Mouse (Mus musculus) kidney, adult 18-20 months (tissue): ENCODE measurements around the gene Pou1f1.

Source experiments
- DNase-seq: peaks from one replicate; pipeline ENCODE4 v3.0.0; 2021

Gene Pou1f1

DNA sequence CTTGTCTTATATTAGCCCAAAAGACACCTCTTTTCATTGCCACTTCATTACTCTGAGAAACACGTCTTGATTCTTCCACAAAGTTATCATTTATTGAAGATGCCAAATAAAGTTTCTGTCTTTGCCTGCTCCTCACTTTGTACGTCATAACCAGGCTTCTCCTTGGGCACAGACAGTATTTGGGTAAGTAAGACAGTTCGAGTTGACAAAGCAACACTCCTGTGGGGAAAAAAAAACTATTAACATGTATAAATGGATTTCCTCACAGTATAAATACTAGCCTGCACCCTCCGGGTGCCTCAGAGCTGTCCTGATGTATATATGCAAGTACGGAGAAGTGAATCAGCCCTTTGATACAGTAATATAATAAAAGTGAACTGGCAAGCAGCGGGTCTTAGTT lies at the start of gene Pou1f1:
TSS of gene Pou1f1 (plus strand) at position 301 of the 400 bp plus-strand sequence.
- DNase-seq, result no peak

- no peak for DNase-seq
These were observed 49.7 kb upstream of the Pou1f1 start for GRCm38 (mm10) chr16:65470650-65471049.

DNA sequence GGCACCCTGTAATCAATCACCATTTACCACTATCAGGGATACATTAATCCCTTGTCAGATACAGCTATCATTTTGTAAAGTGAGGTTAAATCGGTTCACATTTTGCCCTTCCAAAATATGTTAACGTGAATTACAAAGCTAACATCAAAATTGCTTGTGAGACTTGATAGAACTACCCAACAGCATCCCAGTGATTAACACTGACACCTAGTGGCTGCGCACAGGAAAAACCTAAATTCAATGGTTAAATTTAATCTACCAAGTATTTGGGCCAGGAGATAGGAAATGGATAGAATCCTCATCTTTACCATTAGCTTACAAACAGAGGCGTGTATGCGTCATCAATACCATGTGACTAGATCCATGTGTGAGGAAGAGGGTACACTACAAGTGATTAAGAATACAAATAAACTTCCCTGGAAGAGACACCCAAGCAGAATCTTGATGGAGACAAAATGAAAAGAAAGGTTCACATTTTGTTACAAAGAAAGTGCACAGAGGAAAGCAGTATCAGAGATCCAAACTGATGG lies 47.8 kb upstream of the Pou1f1 start:
- DNase-seq, result no peak

DNA sequence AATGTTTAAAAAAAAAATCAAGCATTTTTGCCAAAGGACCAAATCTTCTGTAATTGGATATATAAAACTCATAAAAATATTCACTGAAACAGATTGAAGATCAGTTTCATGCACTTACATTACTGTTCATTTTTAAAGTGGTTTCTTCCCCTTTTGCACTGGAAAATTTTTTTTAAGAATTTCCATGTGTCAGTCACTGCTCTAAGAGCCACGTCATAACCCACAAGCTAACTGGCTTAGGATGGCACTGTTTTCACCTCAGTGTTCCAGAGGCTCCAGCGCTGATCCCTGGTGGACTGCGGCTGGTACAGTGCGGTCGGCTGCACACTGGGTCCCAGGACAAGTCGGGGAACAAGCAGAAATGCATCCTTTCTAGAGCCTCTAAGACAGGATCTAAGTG lies 34.6 kb upstream of the Pou1f1 start:
- DNase-seq, result no peak

GRCm38 (mm10) chr16:65496030-65496429 lies 24.3 kb upstream of the Pou1f1 start:
- DNase-seq, result no peak

GRCm38 (mm10) chr16:65497049-65497448 lies 23.3 kb upstream of the Pou1f1 start:
- DNase-seq, result peak; percentile 6

GRCm38 (mm10) chr16:65514223-65514622 lies 6.1 kb upstream of the Pou1f1 start:
- no peak for DNase-seq

DNA sequence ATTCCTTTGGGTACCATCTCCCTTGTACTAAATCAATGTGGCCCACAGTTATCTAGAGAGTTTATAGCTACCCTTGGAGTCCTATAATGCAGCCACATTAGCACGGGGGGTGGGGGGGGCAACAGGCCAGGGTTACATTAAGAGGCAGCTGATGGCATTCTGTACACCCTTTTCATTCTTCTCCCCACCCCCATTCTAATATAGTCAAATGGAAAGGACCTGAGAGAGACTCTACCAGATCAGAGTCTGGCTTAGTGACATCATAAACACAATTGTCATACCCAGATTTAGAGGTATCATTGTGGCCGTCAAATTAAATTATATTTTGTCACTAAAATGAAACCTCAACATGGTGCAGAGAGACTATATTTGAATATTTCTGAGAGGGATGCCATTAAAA lies 5.7 kb downstream of the Pou1f1 start:
- DNase-seq, result no peak

DNA sequence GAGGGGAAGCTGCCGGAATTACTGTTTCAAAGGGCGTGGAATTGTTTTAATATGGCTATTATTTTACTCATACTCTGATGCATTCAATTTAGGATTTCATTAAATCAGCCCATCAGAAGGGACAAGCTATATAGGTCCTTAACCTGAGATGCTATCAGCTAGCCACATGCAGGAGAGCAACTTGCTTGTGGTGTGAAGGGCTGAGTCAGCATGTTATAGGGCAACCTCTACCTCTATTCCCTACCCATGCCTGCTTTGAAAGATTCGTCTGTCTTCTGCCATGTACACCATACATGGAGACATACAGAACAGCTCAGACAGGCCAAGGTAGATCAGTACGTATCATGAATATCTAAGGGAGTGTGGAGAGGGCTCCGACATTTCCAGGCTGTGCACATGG lies 6.4 kb downstream of the Pou1f1 start:
- no peak for DNase-seq

GRCm38 (mm10) chr16:65529589-65529988 lies 9.3 kb downstream of the Pou1f1 start:
- no peak for DNase-seq

DNA sequence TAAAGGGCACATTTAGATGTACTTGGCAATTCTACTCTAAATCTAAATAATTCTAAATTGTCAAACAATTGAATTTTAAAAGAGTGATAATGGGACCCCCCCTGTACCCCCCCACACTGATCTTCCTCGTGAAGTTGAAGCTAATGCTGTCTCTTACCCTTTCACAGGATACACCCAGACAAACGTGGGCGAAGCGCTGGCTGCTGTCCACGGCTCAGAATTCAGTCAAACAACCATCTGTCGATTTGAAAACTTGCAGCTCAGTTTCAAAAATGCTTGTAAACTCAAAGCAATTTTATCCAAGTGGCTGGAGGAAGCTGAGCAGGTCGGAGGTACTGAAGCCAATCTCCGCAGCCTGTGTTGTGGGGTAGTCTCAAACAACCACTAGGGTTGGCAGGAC lies 11.4 kb downstream of the Pou1f1 start:
- DNase-seq, result no peak

DNA sequence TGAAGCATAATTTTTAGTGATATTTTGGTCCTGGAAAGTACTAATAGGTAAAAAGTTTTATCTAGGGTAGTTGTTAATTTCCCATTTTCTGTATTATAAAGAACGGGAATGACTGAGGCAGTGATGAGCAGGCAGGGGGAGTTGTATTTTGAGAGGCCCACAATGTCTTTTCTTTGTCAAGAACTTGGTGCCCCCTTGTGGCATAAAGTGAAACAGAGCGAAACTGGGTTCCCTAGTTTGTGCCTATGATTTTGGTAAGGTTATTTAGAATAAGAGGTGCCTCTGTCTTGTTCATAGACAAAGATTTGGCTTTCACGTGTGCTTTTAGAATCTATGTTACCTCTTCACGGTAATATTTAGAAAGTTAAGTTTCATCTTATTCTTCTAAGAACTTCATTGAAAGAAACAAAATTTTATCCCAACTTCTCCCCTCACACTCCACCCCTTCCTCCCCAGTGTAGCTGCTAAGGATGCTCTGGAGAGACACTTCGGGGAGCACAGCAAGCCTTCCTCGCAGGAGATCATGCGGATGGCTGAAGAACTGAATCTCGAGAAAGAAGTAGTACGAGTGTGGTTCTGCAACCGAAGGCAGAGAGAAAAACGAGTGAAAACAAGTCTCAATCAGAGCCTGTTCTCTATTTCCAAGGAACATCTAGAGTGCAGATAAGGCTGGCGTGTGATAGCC lies 13.1 kb downstream of the Pou1f1 start:
- peak; percentile 15 for DNase-seq

DNA sequence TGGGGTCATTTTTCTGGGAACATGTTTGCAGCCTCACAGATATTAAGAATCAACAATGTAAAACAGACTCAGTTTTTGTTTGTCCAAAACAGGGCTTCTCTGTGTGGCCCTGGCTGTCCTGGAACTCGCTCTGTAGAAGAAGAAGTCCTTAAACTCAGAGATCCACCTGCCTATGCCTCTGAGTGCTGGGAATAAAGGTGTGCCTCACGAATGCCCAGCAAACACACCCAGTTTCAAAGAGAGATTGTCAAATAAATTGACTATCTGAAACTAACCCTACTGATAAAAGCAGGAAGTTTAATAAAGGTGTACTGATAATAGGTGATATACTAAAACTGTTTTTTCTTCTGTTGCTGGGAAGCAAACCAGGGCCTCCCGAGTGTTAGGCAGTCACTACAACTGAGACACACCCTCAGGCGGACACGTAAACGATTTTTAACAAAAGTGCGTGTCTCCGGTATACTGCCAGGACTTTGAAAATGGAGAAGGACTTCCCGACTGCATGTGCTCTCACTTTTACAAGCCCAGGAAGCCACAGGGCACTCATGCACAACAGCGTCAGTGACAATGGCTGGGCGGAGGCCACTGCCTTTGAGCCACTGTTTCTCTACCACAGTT lies 23.5 kb downstream of the Pou1f1 start:
- no peak for DNase-seq

GRCm38 (mm10) chr16:65548960-65549359 lies 28.6 kb downstream of the Pou1f1 start:
- no peak for DNase-seq

DNA sequence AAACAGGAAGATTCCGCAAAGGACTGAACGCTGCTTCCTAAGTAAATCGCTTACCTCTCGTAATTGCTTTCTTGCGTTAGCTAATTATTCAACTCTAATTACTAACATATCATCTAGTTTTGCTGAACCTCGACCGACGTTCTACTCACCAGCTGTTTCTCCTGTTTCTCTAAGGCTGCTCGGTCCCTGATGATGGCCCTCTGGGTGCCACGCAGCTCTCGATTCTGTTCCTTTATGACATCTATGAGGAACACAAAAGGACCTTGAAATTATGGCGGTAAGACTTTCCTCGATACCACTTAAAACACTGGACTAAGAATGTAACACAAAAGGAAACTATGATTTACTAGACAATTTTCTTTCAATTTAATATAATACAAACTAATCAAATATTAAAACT lies 30.5 kb downstream of the Pou1f1 start:
- DNase-seq, result no peak

DNA sequence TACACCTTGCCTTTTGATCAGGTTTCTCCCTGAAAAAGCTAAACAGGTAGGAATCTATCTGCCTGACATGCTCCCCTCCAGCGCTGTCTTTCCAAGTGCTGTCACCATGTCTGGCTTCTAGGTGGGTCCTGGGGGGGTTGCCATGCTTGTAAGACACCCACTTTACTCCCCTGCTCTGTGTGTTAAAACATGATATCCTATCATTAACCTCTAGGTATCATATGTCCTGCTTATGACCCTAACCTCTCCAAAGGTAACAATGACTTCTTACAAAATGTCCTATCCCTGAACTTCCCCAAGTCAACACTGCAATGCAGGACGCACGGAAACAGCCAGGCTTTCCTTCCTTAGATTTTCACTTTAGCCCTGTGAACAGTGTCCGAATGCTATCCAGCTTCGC lies 34.0 kb downstream of the Pou1f1 start:
- DNase-seq, result no peak

- no peak for DNase-seq
These were observed 37.1 kb downstream of the Pou1f1 start for GRCm38 (mm10) chr16:65557369-65557768.

- peak; percentile 29 for DNase-seq
These were observed 39.3 kb downstream of the Pou1f1 start for GRCm38 (mm10) chr16:65559591-65559990.

DNA sequence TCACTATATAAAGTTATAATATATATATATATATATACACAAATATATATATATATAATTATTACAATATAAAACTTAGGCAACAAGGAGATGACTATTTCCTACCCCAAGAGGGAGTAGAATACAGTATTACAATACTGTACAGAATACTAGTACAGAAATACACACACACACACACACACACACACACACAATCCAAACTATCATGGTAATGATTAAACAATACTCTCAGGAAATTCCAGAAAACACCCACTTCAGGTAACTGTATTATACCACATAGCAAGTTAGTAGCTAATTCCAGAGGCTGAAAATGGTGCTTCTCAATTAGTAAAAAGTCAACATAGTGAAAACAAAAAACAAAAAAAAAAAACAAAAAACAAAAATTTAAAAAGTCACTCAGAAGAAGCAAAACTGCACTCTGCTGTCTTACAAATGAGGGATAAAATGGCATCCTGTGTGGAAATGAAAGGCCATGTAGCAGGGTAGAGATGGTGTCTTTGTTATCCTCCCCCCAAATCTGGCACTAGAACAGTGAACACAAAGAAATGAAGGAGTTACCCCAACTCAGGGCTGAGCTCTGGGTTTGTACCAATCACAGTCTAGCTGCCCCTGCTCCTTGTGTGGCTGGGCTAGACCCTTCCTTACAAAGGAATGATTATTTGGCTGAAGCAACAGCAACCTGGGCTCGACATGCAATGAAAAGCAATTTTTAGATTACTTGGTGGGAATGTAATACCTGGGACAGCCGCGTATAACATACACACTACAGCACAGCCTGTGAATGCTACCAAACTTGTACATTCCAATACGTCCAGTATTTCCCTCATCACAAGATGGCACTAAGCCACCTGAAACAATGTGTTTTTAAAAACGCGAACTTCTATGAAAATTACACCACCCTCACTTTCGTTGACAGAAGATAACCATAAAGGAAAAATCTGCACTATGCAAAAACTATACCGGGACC lies 41.0 kb downstream of the Pou1f1 start:
- DNase-seq, result peak; percentile 16

GRCm38 (mm10) chr16:65561963-65562863 lies 41.9 kb downstream of the Pou1f1 start, which contains the start of gene Chmp2b:
Gene Chmp2b, minus strand, starts transcription at chr16:65562726.
- peak; percentile 89 for DNase-seq

DNA sequence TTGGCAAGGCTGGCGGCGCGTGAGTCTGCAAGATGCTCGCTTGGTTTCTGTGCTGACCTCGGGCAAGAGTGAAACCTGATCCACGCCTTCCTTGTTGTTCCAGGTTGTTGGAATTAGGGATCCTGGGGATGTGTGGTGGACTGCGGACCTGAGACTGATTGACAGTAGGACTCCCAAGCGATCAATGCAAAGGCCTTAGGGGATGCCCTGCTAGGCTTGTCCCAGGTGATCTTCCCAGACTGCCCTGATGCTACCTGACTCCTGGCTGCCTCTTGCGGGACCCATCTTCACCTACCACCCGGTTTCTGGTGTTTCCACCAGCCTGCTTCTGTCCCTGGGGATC lies 42.5 kb downstream of the Pou1f1 start:
- no peak for DNase-seq

DNA sequence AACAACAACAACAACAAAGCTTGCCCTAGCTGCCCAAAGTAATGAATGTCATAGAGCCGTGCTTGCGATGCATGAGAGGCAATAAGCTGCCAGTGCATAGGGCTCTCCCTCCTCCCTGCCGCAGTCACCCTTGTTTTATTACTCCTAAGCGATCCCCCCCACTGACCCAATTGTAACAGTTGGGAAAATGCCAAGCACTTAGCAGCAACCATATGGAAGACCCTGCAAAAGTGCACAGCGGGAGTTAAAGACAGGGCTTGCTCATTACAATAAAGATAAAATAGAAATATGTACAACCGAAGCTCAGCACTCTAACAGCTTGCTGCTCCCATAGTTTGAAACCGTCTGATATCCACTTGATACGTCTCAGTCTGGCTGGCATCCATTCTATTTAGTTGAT lies 44.0 kb downstream of the Pou1f1 start:
- no peak for DNase-seq
